Mouse (Mus musculus) liver (tissue): ENCODE data around the gene Rhov.

Experiments
- DNase-seq: peaks from one replicate; pipeline ENCODE4 v3.0.0-alpha.2; 2020; ENCODE audit warnings: mixed read lengths

The Rhov gene

GRCm38 (mm10) chr2:119236682-119237209 is 34.3 kb downstream of the Rhov start:
- DNase-seq: no peak

GRCm38 (mm10) chr2:119229775-119230704 is 41.0 kb downstream of the Rhov start, which contains the start of gene Ppp1r14d:
Gene Ppp1r14d (minus strand): TSS chr2:119229906.
- DNase-seq: no peak
